Mouse (Mus musculus): ENCODE results near the gene Dcun1d4. TPM values are rescaled to one million over a fixed set of nuclear protein-coding genes. Genes with fewer than 3 reads are reported as not detected.

Dcun1d4 gene
- polyA plus RNA-seq, 1 experiment, result 4.7 TPM

- H3K4me3 ChIP-seq (ENCODE audit: insufficient read depth, low read length), result no peak overlapping the region
- TF ChIP-seq POLR2A (IDR thresholded peaks at IDR 0.05; ENCODE audit: borderline replicate concordance, low read depth, low read length) (no peak), CTCF (IDR thresholded peaks at IDR 0.05; ENCODE audit: low read depth, low read length) (no peak)
- H3K4me1 ChIP-seq (ENCODE audit: control insufficient read depth, insufficient read depth, low read length), result no peaks in the 10 kb centered on the region
- no peak overlapping the region for H3K27ac ChIP-seq (ENCODE audit: insufficient read depth, low read depth, low read length)
These were observed 59.7 kb downstream of the Dcun1d4 start for GRCm38 (mm10) chr5:73540511-73540871.

- no peak for TF ChIP-seq CTCF (IDR thresholded peaks at IDR 0.05; ENCODE audit: low read depth, low read length)
- no peak for TF ChIP-seq POLR2A (IDR thresholded peaks at IDR 0.05; ENCODE audit: borderline replicate concordance, low read depth, low read length)
- Histone ChIP-seq H3K4me1 (ENCODE audit: control insufficient read depth, insufficient read depth, low read length) (peaks cover 7% of the 10 kb centered on the region), H3K4me3 (ENCODE audit: insufficient read depth, low read length) (no peak overlapping the region), H3K27ac (ENCODE audit: insufficient read depth, low read depth, low read length) (no peak overlapping the region)
These were observed 63.4 kb downstream of the Dcun1d4 start for GRCm38 (mm10) chr5:73544111-73544753.

GRCm38 (mm10) chr5:73545641-73546040 is 64.8 kb downstream of the Dcun1d4 start:
- Histone ChIP-seq H3K27ac (ENCODE audit: insufficient read depth, low read depth, low read length) (no peak overlapping the region), H3K4me3 (ENCODE audit: insufficient read depth, low read length) (no peak overlapping the region), H3K4me1 (ENCODE audit: control insufficient read depth, insufficient read depth, low read length) (peaks cover 7% of the 10 kb centered on the region)
- no peak for TF ChIP-seq CTCF (IDR thresholded peaks at IDR 0.05; ENCODE audit: low read depth, low read length)
- no peak for TF ChIP-seq POLR2A (IDR thresholded peaks at IDR 0.05; ENCODE audit: borderline replicate concordance, low read depth, low read length)

GRCm38 (mm10) chr5:73547252-73547651 is 66.5 kb downstream of the Dcun1d4 start:
- Histone ChIP-seq H3K27ac (ENCODE audit: insufficient read depth, low read depth, low read length) (no peak overlapping the region), H3K4me3 (ENCODE audit: insufficient read depth, low read length) (no peak overlapping the region), H3K4me1 (ENCODE audit: control insufficient read depth, insufficient read depth, low read length) (peaks cover 7% of the 10 kb centered on the region)
- TF ChIP-seq POLR2A (IDR thresholded peaks at IDR 0.05; ENCODE audit: borderline replicate concordance, low read depth, low read length) (no peak), CTCF (IDR thresholded peaks at IDR 0.05; ENCODE audit: low read depth, low read length) (no peak)

- peak overlapping the region; percentile 15; the same call in 1 of the 2 replicates for H3K27ac ChIP-seq (ENCODE audit: insufficient read depth, low read depth, low read length)
- TF ChIP-seq CTCF (IDR thresholded peaks at IDR 0.05; ENCODE audit: low read depth, low read length) (no peak), POLR2A (IDR thresholded peaks at IDR 0.05; ENCODE audit: borderline replicate concordance, low read depth, low read length) (no peak)
- peaks cover 7% of the 10 kb centered on the region for H3K4me1 ChIP-seq (ENCODE audit: control insufficient read depth, insufficient read depth, low read length)
- H3K4me3 ChIP-seq (ENCODE audit: insufficient read depth, low read length), result no peak overlapping the region
These were observed 67.4 kb downstream of the Dcun1d4 start for GRCm38 (mm10) chr5:73548237-73548636.

- no peak for TF ChIP-seq CTCF (IDR thresholded peaks at IDR 0.05; ENCODE audit: low read depth, low read length)
- TF ChIP-seq POLR2A (IDR thresholded peaks at IDR 0.05; ENCODE audit: borderline replicate concordance, low read depth, low read length), result no peak
- H3K4me3 ChIP-seq (ENCODE audit: insufficient read depth, low read length), result no peak overlapping the region
These were observed 68.0 kb downstream of the Dcun1d4 start for GRCm38 (mm10) chr5:73548838-73549237.

GRCm38 (mm10) chr5:73551836-73552235 is 71.0 kb downstream of the Dcun1d4 start:
- Histone ChIP-seq H3K27ac (ENCODE audit: insufficient read depth, low read depth, low read length) (no peak overlapping the region), H3K4me1 (ENCODE audit: control insufficient read depth, insufficient read depth, low read length) (peaks cover 7% of the 10 kb centered on the region), H3K4me3 (ENCODE audit: insufficient read depth, low read length) (no peak overlapping the region)
- no peak for TF ChIP-seq POLR2A (IDR thresholded peaks at IDR 0.05; ENCODE audit: borderline replicate concordance, low read depth, low read length)
- no peak for TF ChIP-seq CTCF (IDR thresholded peaks at IDR 0.05; ENCODE audit: low read depth, low read length)

More at GRCm38 (mm10) chr5:73548838-73549237, 68.0 kb downstream of the Dcun1d4 start:
- Histone ChIP-seq H3K4me1 (ENCODE audit: control insufficient read depth, insufficient read depth, low read length) (peaks cover 7% of the 10 kb centered on the region), H3K27ac (ENCODE audit: insufficient read depth, low read depth, low read length) (no peak overlapping the region)

- no peak for TF ChIP-seq CTCF (IDR thresholded peaks at IDR 0.05; ENCODE audit: low read depth, low read length)
- TF ChIP-seq POLR2A (IDR thresholded peaks at IDR 0.05; ENCODE audit: borderline replicate concordance, low read depth, low read length), result no peak
- Histone ChIP-seq H3K4me3 (ENCODE audit: insufficient read depth, low read length) (no peak overlapping the region), H3K4me1 (ENCODE audit: control insufficient read depth, insufficient read depth, low read length) (no peaks in the 10 kb centered on the region), H3K27ac (ENCODE audit: insufficient read depth, low read depth, low read length) (no peak overlapping the region)
These were observed 73.1 kb downstream of the Dcun1d4 start for GRCm38 (mm10) chr5:73553903-73554302.

- no peak overlapping the region for H3K4me3 ChIP-seq (ENCODE audit: insufficient read depth, low read length)
- no peak overlapping the region for H3K27ac ChIP-seq (ENCODE audit: insufficient read depth, low read depth, low read length)
- H3K4me1 ChIP-seq (ENCODE audit: control insufficient read depth, insufficient read depth, low read length), result no peaks in the 10 kb centered on the region
- TF ChIP-seq POLR2A (IDR thresholded peaks at IDR 0.05; ENCODE audit: borderline replicate concordance, low read depth, low read length) (no peak), CTCF (IDR thresholded peaks at IDR 0.05; ENCODE audit: low read depth, low read length) (no peak)
These were observed 74.5 kb downstream of the Dcun1d4 start for GRCm38 (mm10) chr5:73555096-73555852.

Measured in bone marrow macrophage, adult 2 months (primary cell).